Mouse (Mus musculus): ENCODE data around the gene Gm20518.

Gene Gm20518

DNA sequence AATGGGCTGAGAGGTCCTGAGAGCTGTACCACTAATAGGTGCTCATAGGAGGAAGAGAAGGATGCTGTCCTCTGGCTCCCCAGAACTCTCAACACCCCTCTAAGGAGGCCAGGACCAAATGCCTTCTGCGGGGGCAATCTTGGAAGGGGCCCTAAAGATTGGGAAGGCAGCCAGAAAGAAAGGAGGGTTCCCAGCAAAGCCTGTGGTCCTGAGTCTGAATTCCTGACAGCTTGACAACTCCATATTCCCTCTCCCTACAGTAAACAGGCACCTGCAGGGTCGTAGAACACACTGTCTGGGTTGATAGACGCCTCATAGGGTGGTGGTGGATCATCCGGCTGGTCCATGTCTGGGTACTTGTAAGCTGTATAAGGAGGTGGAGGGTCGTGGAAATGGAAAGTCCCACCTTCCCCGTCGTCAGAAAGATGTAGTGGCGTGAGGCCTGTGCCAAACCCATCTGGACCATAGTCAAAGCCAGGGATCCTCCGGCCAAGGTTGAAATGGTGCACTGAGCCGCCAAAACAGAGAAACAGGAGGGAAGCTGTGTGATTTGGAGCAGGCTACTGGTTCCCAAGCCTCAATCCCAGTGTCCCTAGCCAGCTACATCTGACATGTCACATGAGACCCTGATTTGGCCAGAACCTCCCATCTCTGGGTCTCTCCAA lies 47.6 kb downstream of the Gm20518 start:
- no peak for DNase-seq (ENCODE audit: low read depth, low spot score)

DNA sequence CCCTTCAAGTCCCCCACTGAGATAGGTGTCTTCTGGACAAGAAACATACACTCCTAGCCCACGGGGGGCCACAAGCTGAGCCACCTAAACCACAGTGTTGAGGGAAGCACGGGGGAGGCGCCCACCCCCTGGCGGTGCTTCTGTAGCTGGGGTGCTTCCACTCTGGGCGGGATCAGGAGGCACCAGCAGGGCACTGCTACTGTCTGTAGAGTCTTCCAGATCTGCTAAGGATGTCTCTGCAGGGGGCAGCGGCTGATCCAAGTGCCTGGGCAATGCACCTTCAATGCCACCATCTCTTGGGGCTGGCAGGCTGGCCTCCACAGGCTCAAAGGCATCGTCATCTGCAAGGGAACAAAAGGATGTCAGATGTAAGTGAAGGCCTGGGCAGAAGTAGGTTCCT lies 49.0 kb downstream of the Gm20518 start:
- DNase-seq (ENCODE audit: low read depth, low spot score) = no peak

DNA sequence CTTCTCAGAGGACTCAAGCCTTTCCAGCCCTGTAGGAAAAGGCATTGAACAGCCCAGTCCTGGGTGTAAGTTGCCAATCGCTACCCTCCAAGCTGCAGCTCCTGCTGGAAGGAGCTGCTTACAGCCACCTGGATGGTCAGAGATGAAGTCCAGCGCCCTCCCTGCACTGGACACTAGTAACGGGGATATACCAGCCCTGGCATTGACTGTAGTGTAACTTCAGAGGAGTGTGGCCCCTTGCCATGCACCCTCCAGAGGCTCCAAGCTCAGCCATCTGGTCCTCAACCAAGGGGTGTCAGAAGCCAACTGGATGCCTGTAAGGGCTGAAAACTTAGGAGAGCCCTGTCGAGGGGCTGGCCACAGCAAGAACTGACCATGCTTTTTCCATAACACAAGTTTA lies 51.5 kb downstream of the Gm20518 start:
- DNase-seq (ENCODE audit: low read depth, low spot score) = peak; percentile 45

DNA sequence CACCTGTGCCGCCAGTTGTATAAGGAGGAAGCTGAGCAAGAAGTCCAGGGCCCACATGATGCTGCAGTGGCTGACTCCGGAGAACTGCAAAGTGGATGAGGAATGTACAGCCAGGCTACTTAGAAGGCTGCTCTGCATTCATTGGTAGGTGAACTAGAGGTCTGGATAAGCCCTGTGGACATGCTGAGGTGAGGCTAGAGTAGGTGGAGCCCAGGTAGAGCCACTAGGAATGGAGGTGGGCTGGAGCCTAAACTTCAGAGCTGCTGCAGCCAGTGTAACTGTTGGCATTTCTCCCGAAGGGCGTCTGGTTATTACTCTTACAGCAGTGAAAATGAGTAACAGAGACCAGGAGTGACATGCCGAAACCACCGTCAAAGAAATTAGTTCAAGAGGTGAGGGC lies 53.4 kb downstream of the Gm20518 start, which contains the start of gene Car15:
Car15 (minus strand) TSS at position 314 of the 400 bp plus-strand sequence.
- DNase-seq (ENCODE audit: low read depth, low spot score) = no peak

DNA sequence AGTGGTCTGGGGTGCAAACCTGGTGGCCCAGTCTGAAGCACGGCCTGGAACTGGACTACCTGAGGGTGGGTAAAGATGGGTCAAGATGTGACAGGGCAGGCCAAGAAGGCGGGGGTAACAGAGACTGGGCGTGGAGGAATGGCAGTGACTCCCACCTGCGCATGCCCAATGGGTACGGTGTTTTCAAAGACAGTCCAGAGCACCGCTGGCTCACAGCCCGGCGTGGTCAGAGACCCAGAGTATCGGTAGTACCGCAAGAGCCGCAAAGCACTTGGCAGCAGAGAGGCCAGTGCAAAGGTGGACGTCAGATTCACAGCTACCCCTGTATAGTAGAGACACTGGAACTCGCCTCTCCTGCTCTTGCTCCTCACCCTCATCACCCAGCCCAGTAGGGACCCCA lies 56.0 kb downstream of the Gm20518 start:
- DNase-seq (ENCODE audit: low read depth, low spot score) = no peak

DNA sequence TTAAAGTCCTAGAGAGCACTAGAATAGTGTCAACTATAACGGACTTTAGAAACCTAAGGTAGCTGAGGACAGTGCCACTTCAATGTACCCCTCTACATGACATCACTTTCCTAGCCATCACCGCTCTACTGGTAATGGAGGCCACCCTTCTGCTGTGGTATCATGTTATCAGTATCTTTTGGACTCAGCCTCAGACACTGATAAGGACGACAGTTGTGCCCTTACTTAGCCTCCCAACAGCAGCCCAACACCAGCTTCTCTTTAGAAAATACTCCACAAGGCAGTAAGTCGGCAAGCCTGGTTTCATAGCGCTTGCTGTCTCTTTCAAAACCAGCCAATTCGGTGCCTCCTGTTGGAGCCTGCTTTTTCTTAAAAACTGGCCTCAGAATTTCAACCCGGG lies 56.9 kb downstream of the Gm20518 start:
- no peak for DNase-seq (ENCODE audit: low read depth, low spot score)

DNA sequence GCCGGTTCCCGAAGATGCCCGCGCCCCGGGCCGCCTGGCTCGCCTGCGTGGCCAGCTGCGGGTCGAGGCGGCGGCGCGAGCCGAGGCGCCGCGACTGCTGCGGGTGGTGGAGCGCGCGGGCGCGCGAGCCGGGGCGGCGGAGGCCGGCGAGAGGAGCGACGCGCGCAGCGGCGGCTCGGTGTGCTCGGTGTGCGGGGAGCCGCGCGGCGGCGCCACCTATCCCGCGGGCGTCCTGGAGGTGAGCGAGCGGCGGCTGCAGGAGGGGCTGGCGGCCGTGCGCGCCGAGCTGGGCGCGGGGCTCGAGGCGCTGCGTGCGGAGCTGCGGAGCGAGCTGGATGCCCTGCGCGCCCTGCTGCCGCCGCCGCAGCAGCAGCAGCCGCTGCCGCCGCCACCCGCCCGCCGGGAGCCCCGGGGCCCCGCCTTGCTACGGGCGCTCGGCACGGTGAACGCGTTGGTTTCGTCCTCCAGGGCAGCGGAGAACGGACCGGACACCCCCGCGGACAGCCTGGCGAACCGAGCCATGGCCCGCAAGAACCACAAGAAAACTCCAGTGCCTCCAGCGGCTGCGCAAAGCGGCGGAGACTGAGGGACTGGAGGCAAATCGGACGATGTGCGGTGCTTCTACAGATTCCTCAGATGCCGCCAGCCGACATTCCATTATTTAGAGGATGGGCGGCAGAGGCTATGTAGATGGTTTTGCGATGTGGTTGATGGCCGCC lies 57.6 kb downstream of the Gm20518 start:
- no peak for DNase-seq (ENCODE audit: low read depth, low spot score)

DNA sequence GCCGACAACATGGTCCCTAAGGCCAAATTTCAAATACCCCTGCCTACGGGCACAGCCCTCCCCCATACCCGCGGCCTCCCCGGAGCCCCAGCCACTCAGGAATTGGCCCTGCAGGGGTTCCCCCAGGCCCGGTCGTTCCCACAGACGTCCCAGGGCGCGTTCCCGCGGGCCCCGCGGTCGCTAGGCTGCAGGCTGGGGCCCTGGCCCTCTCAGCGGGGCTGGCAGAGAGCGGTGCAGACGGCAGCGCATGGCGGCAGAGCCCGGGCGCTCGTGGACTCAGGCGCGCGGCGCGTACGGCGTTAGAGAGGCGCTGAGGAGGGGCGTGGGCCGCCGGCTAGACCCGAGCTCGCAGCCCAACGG lies 58.2 kb downstream of the Gm20518 start:
- no peak for DNase-seq (ENCODE audit: low read depth, low spot score)

DNA sequence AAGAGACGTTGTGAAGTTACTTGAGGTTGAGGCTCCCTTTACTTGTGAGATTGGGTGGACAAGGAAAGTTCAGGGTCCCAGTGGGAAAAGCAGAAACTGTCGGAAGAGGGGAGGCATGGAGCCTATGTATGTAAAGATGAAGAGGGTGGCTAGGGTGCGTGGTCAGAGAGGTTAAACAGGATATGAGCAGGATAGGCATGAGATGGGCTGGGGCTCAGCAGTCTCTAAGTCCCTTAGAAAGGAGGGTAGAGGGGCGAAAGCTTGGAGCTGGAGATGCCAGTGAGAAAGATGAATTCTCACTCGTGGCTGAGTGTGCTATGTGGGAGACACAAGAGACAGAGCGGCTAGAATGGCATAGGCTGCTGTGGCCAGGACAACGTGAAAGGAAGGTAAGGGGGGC lies 58.6 kb downstream of the Gm20518 start, which contains the start of gene B830017H08Rik:
B830017H08Rik (plus strand) TSS at position 301 of the 400 bp plus-strand sequence.
- no peak for DNase-seq (ENCODE audit: low read depth, low spot score)

DNA sequence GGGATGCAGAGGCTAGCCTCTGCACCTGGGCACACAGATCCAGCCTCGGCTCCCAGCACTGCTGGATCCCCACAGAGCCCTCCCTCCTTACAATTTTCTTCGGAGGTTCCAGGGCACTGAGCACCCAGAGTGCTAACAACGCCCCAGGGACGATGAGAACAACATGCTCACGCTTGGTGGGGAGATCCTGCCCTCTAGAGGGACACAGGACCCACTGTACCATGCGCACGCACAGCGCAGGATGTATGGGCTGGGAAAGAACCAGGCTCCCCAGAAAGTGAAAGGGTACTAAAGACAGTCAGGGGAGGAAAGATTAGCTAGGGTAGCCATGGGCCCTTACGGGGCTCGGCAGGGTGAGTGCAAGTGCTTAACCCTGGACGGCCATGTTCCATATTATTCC lies 59.7 kb downstream of the Gm20518 start:
- no peak for DNase-seq (ENCODE audit: low read depth, low spot score)

DNA sequence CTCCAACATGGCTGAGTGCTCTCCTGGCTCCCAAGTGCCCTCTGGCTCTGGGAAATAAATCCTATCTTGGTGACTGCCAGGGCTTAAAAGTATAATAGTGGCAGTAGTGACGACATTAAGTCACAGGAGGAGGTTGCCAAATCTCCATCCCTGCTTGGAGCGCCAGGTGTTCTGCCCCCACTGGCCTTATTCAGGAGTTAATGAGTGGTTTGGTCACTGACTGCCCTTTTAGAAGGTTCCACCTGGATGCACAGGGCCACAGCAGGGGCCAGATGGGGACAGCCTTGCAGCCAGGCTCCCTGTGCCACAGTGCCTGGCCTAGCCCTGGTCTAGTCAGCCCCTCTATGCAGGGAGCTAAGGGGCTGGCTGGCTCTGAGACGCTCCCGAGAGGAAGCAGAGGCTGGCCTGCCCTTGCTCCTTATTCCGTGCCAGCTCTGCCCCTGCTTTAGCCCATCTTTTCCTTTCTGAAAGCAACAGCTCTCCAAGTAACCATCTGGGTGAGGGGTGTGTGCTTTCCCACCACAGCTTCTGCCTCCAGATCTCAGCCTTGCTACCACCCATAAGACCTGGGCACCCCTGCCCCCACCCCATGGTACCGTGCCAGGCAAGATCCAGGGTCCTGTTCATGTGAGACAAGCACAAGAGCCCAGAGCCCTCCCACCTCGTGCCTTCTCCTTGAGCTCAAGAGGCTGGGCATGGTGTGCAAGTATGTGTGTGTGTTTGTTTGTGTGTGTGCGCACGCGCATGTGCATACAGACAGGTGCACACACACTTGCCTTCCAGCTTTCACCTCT lies 60.9 kb downstream of the Gm20518 start:
- no peak for DNase-seq (ENCODE audit: low read depth, low spot score)

DNA sequence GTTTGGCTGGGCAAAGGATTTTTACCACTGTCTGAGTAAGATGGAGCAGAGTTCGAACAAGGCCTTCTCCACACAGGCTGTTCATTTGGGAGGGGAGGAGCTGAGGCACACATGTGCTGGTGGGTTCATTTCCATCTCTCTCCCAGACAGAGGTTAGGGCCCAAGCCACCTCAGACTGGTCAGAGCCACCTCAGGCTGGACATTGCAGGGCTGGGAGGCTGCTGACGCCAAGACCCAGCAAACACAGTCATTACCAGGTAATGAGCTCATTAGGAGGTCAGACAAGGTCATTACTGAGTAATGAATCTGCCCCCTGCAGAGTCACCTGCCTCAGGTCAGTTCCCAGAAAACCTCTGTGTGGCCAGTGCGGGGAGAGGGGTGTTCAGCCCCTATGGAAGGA lies 62.6 kb downstream of the Gm20518 start:
- no peak for DNase-seq (ENCODE audit: low read depth, low spot score)

DNA sequence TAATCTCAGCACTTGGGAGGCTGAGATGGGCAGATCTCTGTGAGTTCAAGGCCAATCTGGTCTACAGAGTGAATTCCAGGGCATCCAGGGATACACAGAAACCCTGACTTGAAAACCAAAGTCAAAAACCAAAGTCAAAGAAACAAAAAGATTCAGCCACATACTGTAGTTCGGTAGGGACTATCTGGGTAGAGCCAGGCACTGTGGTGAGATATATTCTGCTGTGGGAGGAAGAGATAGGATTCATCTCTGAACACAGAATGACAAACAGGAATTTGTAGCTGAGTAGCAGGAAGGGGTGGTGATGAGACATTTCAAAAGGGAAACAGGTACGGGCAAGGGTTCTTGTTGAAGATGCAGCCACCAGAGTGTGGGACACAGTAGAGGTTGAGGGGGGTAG lies 63.2 kb downstream of the Gm20518 start:
- no peak for DNase-seq (ENCODE audit: low read depth, low spot score)

DNA sequence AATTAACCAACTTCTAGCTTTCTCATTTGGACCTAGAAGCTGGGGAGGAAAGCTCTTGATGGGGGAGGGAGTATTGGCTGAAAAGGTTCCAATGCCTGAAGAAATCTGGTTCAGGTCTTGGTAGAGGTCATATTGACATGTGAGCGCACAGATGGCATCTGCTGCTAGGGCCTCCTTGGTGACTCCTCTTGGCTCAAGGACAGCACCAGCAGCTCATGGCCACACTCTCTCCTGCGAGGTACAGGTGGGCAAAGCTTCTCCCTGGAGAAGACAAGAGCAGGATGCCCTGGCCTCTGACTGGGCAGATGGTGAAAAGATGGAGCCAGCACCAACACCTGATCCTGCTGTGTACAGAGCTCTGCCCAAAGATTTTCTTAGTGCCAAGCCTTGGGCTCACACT lies 65.0 kb downstream of the Gm20518 start:
- DNase-seq (ENCODE audit: low read depth, low spot score) = no peak

DNA sequence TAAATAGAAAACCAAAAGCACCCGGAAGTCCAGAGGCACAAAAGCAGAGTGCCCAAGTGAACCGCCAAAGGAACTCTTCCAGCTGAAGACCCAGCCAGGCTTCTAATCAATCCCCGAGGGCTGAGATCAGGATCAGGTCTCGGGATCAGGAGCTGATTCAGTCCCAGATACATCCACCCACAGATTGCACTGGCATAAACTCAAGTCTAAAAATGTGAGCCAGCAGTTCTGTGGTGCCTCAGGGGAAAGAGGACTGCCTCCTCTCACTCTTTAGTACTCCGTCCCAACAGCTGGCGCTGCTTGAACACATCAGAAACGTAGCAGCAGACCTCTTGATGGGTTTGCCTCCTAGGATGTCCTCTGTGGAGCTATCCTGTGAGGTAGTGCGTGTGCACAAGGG lies 74.9 kb downstream of the Gm20518 start:
- no peak for DNase-seq (ENCODE audit: low read depth, low spot score)

DNA sequence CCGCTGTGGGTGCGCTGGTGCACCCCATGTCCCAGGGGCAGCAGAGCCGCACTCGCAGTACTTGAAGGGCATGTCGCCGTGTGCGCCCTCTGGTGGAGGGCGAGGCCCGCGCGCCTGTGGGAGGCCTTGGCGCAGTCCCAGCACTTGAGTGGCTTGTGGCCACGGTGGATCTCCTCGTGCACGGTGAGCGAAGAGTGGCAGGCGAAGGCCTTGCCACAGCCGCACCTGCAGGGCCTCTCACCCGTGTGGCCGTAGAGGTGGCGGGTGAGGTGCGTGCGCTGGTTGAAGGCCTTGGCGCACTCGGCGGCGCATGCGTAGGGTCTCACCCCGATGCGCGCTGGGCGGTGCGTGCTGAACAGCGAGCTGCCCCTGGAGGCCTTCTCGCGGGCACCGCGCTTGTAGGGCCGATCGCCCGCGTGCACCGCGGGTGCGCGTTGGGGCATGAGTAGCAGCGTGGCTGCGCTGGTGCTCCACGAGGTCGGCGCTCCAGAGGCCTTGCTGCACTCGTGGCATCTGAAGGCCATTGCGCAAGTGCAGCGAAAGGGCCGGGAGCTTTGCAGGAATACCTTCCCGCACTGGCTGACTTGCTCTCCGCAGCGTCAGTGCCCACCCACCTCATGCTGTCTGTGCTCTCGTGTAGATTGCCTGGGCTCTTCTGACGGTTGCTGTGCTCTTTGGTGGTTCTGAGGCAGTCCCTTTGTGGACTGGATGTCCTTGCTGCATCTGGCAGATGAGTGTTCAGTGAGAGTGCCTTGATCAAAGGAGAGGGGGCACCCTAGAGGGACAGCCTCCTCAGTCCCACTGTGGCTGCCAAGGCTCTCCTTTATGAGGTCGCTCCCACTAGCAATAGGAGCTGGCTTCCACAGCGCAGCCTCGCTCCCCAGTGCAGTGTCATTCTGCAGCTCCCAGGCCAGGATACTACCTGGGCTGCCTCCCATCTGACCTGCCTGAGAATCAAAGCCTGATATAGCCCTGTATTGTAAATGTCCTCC lies 75.8 kb downstream of the Gm20518 start:
- DNase-seq (ENCODE audit: low read depth, low spot score) = peak; percentile 71

DNA sequence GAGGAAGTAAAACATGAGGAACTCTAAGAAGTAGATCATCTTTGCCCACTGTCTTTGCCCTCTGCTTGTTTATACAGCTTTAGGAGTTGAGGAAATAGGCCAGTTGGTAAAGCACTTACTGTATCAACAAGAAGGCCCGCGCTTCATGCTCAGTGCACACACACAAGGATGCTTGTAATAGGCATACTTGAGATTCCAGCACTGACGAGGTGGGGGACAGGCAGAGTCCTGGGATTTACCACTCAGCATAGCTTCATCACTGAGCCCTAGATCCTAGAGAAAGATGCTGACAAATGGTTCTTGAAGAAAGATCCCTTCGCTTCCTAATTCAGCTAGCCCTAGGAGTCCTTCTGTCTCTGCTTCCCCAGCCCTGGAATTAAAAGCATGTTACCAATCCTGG lies 78.3 kb downstream of the Gm20518 start:
- no peak for DNase-seq (ENCODE audit: low read depth, low spot score)

DNA sequence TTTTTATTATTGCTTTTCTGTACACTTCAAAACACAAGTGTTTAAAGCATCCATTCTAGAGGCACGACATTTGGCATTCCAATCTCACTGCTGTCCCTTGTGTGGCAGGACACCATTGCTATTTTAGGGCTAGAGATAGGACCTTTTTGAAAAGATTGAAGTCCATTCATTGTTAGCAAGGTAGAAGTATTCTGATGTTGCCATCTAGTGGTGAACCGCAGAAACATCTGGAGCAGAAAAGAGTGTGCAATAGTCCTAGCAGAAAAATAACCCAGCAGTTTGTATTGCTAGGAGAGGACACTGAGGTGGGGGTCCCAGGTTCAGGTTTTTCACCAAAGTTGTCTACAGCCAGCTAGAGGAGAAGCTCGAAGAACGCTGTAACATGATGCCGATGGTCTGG lies 79.4 kb downstream of the Gm20518 start:
- DNase-seq (ENCODE audit: low read depth, low spot score) = no peak

DNA sequence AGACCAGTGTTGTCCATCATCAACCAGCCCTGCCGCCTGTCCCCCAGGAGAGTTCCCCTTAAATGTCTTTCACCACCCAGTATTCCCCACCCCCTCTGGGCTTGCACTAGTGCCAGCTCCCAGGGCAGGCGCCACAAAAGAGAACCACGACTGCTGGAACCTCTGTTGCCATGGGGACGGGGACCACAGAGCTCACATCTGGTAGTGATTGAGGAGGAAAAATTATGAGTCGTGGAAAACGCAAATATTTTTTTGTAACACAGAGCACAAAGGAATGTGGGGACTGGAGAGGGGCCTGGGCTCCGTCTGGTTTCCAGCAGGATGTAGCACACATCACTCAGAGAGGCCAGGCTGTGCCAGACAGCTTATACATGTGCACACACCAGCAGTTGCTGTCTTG lies 81.8 kb downstream of the Gm20518 start:
- peak; percentile 71 for DNase-seq (ENCODE audit: low read depth, low spot score)

DNA sequence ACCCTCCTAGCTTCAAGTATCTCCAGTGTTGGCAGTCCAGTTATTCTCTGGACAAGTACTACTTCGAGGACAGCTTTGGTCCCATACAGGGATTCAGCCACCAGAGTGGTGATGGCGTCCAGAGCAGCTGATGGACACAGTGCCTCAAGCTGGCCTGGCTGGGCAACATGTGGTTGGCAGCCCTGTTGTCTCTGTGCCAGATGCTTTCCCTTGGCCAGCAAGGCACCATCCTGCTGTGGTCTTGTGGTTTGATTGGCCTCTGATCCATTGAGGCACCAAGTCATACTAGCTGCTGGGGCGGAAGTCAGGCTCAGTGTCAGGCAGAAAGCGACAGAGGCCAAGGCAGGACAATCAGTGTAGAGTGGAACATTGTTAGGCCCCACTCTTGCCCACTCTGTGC lies 82.3 kb downstream of the Gm20518 start:
- no peak for DNase-seq (ENCODE audit: low read depth, low spot score)

Data from skeletal muscle tissue, adult 2 months (tissue).